Mouse (Mus musculus) lung, postnatal 4 days (tissue): ENCODE measurements around the gene Hhipl1.

Experiments used
- DNase-seq, 2 experiments: peaks; one replicate each; pipeline ENCODE4 v3.0.0; 2021

Gene Hhipl1

DNA sequence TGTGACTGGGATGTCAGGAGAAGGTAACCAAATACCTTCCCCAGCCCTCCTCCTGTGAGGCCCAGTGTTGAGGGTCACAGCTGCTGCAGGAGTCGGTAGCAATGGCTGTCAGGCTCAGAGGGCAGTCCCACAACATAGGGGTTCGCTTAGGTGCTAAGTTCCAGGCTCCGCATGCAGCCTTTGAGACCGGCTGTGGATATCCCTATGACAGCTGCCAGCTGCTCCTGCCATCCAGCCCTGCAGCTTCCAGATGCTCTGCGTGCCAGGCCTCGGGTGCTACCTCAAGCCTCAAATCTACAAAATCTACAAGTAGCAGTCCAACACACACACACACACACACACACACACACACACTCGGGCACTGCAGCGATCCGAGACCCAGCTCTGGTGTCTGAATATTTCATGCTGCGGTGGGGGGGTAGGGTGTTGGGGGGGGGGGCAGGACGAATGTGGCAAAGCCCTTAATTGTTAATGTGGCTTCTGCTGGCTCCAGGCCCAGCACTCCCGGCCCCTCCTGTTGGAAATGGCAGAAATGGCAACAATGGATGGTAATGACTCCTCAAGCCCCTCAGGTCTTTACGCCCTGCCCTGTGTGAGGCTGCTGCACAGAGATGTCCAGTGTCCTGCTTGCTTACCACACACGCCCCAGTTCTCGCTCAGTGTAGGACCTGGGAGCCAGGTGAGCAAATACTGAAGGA, 27.7 kb upstream of the Hhipl1 start:
- DNase-seq: no peak

DNA sequence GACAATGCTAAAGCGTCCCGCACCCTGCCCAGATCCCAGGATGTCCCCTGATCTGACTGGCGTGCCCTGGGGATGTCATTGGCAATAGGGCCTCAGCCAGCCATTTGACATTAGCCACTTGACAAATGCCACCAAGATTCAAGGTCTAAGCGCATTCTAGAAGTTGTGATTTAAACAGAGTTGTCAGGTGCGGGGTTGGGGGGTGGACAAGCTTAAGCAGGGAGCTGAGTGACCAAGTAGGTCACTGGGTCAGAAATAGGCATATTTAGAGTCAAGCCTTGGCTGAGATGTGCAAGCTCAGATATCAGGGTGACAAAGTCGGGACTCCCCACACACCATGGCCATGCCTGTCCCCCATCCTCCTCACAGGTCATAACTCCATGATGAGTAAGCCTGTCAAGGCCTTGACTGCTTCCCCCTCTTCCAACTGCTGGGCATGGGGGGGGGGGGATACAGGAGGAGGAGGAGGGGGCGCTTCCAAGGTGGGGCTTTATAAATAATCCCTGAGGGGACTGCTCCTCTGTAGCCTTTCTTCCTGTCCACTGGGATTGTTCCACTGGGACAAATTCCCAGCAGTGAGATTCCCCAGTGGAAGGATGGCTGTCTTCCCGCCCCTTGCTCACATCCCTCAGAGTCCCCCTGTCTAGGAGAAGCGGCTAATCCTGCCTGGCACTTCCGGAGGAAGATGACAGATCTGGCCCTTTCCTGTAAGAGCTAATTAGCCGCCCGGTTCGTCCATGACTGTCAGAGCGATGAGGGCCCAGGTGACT, 21.4 kb upstream of the Hhipl1 start:
- peak; percentile 38 to 44 for DNase-seq

DNA sequence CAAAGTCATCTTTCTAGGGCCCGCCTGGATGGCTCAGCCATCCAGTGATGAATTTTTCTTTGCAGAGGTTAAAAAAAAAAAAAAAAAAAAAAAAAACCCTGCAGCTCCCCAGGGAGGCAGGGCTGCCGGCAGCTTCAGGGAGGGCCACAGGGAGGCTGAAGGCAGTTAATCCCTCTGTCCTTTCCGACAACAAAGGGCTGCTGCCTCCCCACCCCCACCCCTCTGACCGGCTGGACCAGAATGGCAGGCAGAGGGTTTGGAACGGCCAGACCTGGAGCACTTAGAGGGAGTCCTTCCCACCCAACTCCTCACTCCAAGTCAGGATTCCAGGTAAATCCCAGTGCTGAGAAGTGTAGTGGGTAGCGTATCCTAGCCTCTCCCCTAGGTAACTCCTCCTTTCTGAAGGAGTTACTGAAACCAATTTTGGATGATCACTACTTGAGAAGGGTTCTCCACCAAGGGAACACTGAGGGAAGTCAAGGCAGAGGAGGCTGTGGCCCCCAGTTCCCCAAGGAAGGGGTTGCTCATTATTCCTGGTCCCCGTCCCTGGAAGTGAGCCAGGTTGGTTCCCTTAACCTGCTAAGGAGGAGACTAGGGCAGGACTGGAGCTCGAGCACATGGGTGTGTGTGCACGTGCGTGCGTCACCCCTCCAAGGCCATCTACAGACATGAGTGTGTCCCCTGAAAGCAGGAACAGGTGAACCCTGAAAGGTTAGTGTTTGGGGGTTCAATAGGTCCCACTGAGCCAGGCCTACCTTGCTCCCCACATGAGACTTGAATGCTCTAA, 20.7 kb upstream of the Hhipl1 start:
- no peak for DNase-seq

GRCm38 (mm10) chr12:108286381-108286780, 19.7 kb upstream of the Hhipl1 start:
- DNase-seq: no peak

- DNase-seq: no peak
These were observed 19.1 kb upstream of the Hhipl1 start for GRCm38 (mm10) chr12:108287011-108287410.

- DNase-seq: no peak
These were observed 17.8 kb upstream of the Hhipl1 start for GRCm38 (mm10) chr12:108288127-108288880.

GRCm38 (mm10) chr12:108292419-108292818, 13.7 kb upstream of the Hhipl1 start:
- DNase-seq: peak in 1 of 2 experiments; percentile 58

DNA sequence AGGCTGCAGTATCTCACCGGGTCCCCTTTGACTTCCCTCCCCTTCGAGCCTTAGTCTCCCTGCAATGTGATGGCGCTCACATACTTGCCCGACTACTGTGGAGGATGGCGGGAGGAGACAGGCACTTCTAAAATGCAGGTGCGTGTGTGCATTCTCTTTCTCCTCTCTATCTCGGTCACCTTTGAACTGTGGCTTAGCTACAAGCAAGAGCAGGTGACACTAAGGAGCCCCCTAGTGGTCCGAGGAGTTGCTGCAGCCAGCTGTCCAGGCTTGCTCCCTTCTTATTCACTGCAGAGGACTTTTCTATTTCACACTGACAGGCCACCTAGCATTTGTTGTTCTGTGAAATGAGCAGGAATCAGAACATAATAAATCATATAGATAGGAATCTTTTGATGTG, 13.1 kb upstream of the Hhipl1 start:
- peak; percentile 68 to 81 for DNase-seq

- DNase-seq: peak in 1 of 2 experiments; percentile 51
These were observed 11.4 kb upstream of the Hhipl1 start for GRCm38 (mm10) chr12:108294620-108295019.

- DNase-seq: no peak
These were observed 9.0 kb upstream of the Hhipl1 start for GRCm38 (mm10) chr12:108297033-108297432.

- no peak for DNase-seq
These were observed 5.1 kb upstream of the Hhipl1 start for GRCm38 (mm10) chr12:108301006-108301405.

DNA sequence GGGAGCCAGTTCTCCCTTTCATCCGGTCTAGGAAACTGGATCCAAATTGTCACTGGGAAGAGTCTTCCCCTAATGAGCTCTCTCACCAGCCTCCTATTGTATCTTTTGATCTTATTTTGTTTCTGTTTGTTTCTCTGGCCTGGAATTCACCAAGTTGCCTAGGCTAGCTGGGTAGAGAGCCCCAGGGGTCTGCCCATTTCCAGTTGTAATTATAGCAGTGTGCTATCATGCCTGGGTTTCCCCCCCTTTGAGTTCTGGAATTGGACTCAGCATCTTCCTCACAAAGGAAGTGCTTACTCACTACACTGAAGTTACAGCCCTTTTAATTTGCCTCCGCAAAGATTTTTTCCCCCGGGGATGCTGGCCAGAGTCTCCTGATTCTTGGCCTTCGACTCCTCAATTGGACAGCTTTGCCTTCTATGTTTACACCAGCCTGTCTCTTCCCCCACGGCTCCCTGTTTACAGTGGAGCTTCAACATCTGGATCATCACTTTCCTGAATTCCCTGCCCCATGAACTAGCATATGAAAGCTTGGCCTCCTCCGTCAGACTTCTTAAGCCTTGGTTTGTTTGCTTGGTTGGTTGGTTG, 2.2 kb upstream of the Hhipl1 start:
- DNase-seq: peak in 1 of 2 experiments; percentile 63

GRCm38 (mm10) chr12:108305172-108305571, 898 bp upstream of the Hhipl1 start:
- DNase-seq: no peak

GRCm38 (mm10) chr12:108307553-108307952, 1.5 kb downstream of the Hhipl1 start:
- DNase-seq: peak; percentile 40 to 68

DNA sequence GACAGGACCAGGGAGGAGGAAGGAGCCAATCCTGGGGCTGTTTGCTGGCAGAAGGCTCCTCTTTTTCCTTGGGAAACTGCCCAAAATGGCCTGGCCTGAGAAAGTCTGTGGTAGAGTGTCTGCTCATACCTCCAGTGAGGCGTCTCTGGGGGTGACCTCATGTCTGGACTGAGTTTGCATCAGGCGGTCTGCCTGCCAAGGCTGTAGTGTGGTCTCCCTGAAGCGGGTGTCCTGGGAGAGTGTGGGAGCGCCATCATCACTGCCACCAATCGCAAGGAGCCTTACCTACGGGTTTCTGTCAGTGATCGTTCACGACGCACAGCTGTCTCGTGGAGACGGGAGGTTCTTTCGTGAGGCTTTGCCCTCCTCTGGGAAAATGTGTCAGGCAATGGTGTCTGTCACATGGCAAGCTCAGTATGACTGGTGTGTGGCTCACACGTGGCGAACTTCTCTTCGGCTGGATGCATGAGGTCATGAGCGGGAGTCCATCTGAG, 2.3 kb downstream of the Hhipl1 start:
- peak; percentile 62 to 85 for DNase-seq

- DNase-seq: peak; percentile 42 to 64
These were observed 3.2 kb downstream of the Hhipl1 start for GRCm38 (mm10) chr12:108309116-108309794.

GRCm38 (mm10) chr12:108310041-108310440, 4.0 kb downstream of the Hhipl1 start:
- no peak for DNase-seq

GRCm38 (mm10) chr12:108310456-108311027, 4.5 kb downstream of the Hhipl1 start:
- DNase-seq: no peak

- DNase-seq: no peak
These were observed 5.7 kb downstream of the Hhipl1 start for GRCm38 (mm10) chr12:108311741-108312290.

- DNase-seq: peak in 1 of 2 experiments; percentile 66
These were observed 6.4 kb downstream of the Hhipl1 start for GRCm38 (mm10) chr12:108312432-108312851.
